Mouse (Mus musculus): ENCODE measurements around the gene U2af1l4. TPM values are rescaled to one million over a fixed set of nuclear protein-coding genes. Genes with fewer than 3 reads are reported as not detected.

Gene U2af1l4
- polyA plus RNA-seq, 1 experiment from 2014 or later: 90.7 TPM

GRCm38 (mm10) chr7:30590927-30591604 lies 28.0 kb downstream of the U2af1l4 start:
- peaks cover 6% of the 10 kb centered on the region; the same call in 1 of the 2 replicates for H3K36me3 ChIP-seq (ENCODE audit: control insufficient read depth, insufficient read depth, low read length)
- no peak overlapping the region for H3K4me2 ChIP-seq
- no peak for ATAC-seq (ENCODE audit: low FRiP score)
- no peaks in the 10 kb centered on the region for H3K9me3 ChIP-seq (ENCODE audit: control insufficient read depth, low read length)
- no peaks in the 10 kb centered on the region for H3K27me3 ChIP-seq (ENCODE audit: control insufficient read depth, insufficient read depth, low read length)
- no peak overlapping the region for H3K9ac ChIP-seq (ENCODE audit: low read length)
- DNase-seq (ENCODE audit: low spot score, missing footprints): no peak
- WGBS: 87% methylated on average over 9 of the region's 9 CpGs
- H3K4me1 ChIP-seq (ENCODE audit: control insufficient read depth, insufficient read depth, low read length): peaks cover 17% of the 10 kb centered on the region
- no peak overlapping the region for H3K27ac ChIP-seq (ENCODE audit: low read depth, low read length)
- no peak overlapping the region for H3K4me3 ChIP-seq (ENCODE audit: low read depth, low read length)

GRCm38 (mm10) chr7:30591605-30591951 lies 28.5 kb downstream of the U2af1l4 start:
- no peak overlapping the region for H3K4me2 ChIP-seq
- no peak overlapping the region for H3K4me3 ChIP-seq (ENCODE audit: low read depth, low read length)
- DNase-seq (ENCODE audit: low spot score, missing footprints) (no peak), ATAC-seq (ENCODE audit: low FRiP score) (no peak)
- H3K27ac ChIP-seq (ENCODE audit: low read depth, low read length): no peak overlapping the region
- peaks cover 1% of the 10 kb centered on the region; the same call in 1 of the 2 replicates for H3K36me3 ChIP-seq (ENCODE audit: control insufficient read depth, insufficient read depth, low read length)
- 39% methylated on average over 4 of the region's 4 CpGs for WGBS
- H3K4me1 ChIP-seq (ENCODE audit: control insufficient read depth, insufficient read depth, low read length): peaks cover 17% of the 10 kb centered on the region
- no peak overlapping the region for H3K9ac ChIP-seq (ENCODE audit: low read length)
- no peaks in the 10 kb centered on the region for H3K27me3 ChIP-seq (ENCODE audit: control insufficient read depth, insufficient read depth, low read length)
- H3K9me3 ChIP-seq (ENCODE audit: control insufficient read depth, low read length): no peaks in the 10 kb centered on the region

DNA sequence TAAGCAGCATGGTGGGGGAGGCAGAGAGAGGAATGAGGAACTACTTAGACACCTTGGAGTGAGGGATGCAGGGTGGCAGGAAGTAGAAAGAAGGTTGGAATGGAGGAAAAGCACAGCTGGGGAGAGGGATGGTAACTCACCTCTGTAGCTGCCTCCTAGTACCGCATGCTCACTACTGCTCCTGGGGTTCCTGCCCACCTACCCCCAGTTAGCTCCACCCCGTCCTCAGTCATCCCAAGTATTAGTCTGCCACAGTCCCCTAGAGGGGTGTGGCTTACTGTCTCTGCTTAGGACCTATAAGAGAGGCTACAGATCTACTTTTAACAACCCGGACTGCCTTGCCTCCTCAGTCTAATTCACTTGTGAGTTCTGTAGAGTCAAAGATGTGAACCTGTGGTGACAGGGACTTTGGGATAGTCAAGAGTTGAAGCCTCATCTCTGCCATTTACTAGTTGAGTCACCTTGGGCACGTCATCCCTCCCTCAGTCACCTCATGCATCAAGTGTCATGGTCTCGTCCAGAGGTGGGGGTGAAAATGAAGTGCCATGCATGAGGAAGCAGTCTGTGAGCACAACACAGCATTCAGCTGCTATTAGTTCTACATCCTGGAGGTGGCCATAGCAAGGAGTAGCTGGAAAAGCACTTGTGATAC lies 29.8 kb downstream of the U2af1l4 start:
- H3K4me3 ChIP-seq (ENCODE audit: low read depth, low read length): no peak overlapping the region
- H3K9me3 ChIP-seq (ENCODE audit: control insufficient read depth, low read length): no peaks in the 10 kb centered on the region
- H3K27ac ChIP-seq (ENCODE audit: low read depth, low read length): no peak overlapping the region
- no peaks in the 10 kb centered on the region for H3K36me3 ChIP-seq (ENCODE audit: control insufficient read depth, insufficient read depth, low read length)
- H3K27me3 ChIP-seq (ENCODE audit: control insufficient read depth, insufficient read depth, low read length): no peaks in the 10 kb centered on the region
- H3K9ac ChIP-seq (ENCODE audit: low read length): no peak overlapping the region
- 65% methylated on average over 5 of the region's 5 CpGs for WGBS
- H3K4me1 ChIP-seq (ENCODE audit: control insufficient read depth, insufficient read depth, low read length): peaks cover 5% of the 10 kb centered on the region; the same call in 1 of the 2 replicates
- no peak overlapping the region for H3K4me2 ChIP-seq
- DNase-seq (ENCODE audit: low spot score, missing footprints) (peak; percentile 62), ATAC-seq (ENCODE audit: low FRiP score) (no peak)

DNA sequence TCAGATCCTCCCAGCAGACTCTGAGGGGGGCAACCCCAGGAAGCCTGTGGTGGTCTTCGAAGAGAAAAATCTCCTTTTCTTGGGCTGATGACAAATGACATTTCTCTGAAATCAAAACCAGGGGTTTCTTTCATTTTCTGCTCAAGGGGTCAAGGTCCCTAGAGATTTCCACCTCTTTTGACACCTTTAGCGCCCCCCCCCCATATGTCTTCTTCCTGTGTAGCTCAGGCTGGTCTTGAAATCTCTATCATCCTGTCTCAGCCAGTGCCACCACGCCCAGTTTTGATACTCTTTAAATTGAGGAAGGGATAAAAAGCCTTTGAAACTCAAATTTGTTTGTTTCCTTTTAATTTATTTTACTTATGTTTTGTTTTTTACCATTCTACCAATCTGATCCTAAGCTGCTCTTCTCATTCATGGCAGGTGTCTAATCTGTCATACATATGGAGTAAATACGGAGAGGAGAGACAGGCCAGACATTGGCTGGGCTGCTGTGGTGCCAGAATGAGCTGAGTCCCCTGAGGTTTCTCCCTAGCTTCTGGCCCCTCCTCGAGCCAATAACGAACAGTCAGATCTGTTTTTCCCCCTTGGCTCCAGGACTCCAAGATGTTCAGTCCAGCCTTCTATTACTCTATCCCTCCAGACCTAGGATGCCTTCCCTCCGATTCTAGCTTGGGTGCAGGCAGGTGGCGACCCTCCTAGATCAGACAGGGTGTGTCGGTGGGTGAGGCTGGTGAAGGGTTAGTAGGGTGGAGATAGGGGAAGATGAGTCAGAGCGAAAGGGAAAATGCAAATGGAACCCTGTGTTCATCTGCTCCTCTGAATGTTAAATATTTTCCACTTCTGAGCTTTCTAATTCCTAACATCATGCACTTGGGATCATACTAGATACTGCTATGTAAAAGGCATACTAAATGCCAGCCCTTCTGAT lies 30.7 kb downstream of the U2af1l4 start:
- WGBS: 79% methylated on average over 10 of the region's 10 CpGs
- H3K36me3 ChIP-seq (ENCODE audit: control insufficient read depth, insufficient read depth, low read length): no peaks in the 10 kb centered on the region
- ATAC-seq (ENCODE audit: low FRiP score) (no peak), DNase-seq (ENCODE audit: low spot score, missing footprints) (peak; percentile 26)
- peaks cover 5% of the 10 kb centered on the region; the same call in 1 of the 2 replicates for H3K4me1 ChIP-seq (ENCODE audit: control insufficient read depth, insufficient read depth, low read length)
- no peak overlapping the region for H3K9ac ChIP-seq (ENCODE audit: low read length)
- H3K27me3 ChIP-seq (ENCODE audit: control insufficient read depth, insufficient read depth, low read length): no peaks in the 10 kb centered on the region
- no peaks in the 10 kb centered on the region for H3K9me3 ChIP-seq (ENCODE audit: control insufficient read depth, low read length)
- H3K4me3 ChIP-seq (ENCODE audit: low read depth, low read length): no peak overlapping the region
- H3K27ac ChIP-seq (ENCODE audit: low read depth, low read length): no peak overlapping the region
- H3K4me2 ChIP-seq: no peak overlapping the region

- 73% methylated on average over 4 of the region's 4 CpGs for WGBS
- Histone ChIP-seq H3K9me3 (ENCODE audit: control insufficient read depth, low read length) (no peaks in the 10 kb centered on the region), H3K9ac (ENCODE audit: low read length) (no peak overlapping the region), H3K27ac (ENCODE audit: low read depth, low read length) (no peak overlapping the region), H3K4me1 (ENCODE audit: control insufficient read depth, insufficient read depth, low read length) (peaks cover 5% of the 10 kb centered on the region; the same call in 1 of the 2 replicates), H3K4me2 (no peak overlapping the region), H3K36me3 (ENCODE audit: control insufficient read depth, insufficient read depth, low read length) (no peaks in the 10 kb centered on the region), H3K4me3 (ENCODE audit: low read depth, low read length) (no peak overlapping the region), H3K27me3 (ENCODE audit: control insufficient read depth, insufficient read depth, low read length) (no peaks in the 10 kb centered on the region)
- no peak for ATAC-seq (ENCODE audit: low FRiP score)
- peak; percentile 12 for DNase-seq (ENCODE audit: low spot score, missing footprints)
Observed at GRCm38 (mm10) chr7:30594510-30595024, 31.5 kb downstream of the U2af1l4 start.

GRCm38 (mm10) chr7:30596093-30596492 lies 33.0 kb downstream of the U2af1l4 start:
- H3K4me1 ChIP-seq (ENCODE audit: control insufficient read depth, insufficient read depth, low read length): no peaks in the 10 kb centered on the region
- H3K27ac ChIP-seq (ENCODE audit: low read depth, low read length): no peak overlapping the region
- H3K4me2 ChIP-seq: no peak overlapping the region
- no peaks in the 10 kb centered on the region for H3K9me3 ChIP-seq (ENCODE audit: control insufficient read depth, low read length)
- no peaks in the 10 kb centered on the region for H3K27me3 ChIP-seq (ENCODE audit: control insufficient read depth, insufficient read depth, low read length)
- DNase-seq (ENCODE audit: low spot score, missing footprints) (no peak), ATAC-seq (ENCODE audit: low FRiP score) (no peak)
- no peak overlapping the region for H3K9ac ChIP-seq (ENCODE audit: low read length)
- WGBS: 85% methylated on average over 5 of the region's 5 CpGs
- no peak overlapping the region for H3K4me3 ChIP-seq (ENCODE audit: low read depth, low read length)
- no peaks in the 10 kb centered on the region for H3K36me3 ChIP-seq (ENCODE audit: control insufficient read depth, insufficient read depth, low read length)

DNA sequence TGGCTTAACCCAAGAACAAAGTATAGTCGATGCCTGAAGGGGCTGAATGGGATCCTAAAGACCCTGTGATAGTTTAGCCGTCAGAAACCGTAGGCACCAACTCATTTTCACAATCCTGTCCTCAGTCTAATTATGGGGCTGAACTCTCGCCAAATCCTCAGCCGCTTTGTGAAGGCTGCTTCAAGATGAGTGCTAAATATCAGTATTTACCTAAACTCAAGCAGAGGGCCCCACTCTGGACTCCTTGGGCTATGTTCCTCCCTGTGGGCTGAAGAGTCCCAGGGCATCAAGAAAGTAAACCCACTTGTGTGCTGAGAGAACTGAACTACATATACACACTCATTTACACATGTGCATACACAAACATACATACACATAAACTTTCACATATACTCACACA lies 33.7 kb downstream of the U2af1l4 start:
- Histone ChIP-seq H3K9me3 (ENCODE audit: control insufficient read depth, low read length) (no peaks in the 10 kb centered on the region), H3K4me1 (ENCODE audit: control insufficient read depth, insufficient read depth, low read length) (no peaks in the 10 kb centered on the region), H3K27ac (ENCODE audit: low read depth, low read length) (no peak overlapping the region), H3K9ac (ENCODE audit: low read length) (no peak overlapping the region), H3K27me3 (ENCODE audit: control insufficient read depth, insufficient read depth, low read length) (no peaks in the 10 kb centered on the region), H3K4me2 (no peak overlapping the region), H3K4me3 (ENCODE audit: low read depth, low read length) (no peak overlapping the region), H3K36me3 (ENCODE audit: control insufficient read depth, insufficient read depth, low read length) (no peaks in the 10 kb centered on the region)
- no peak for ATAC-seq (ENCODE audit: low FRiP score)
- 80% methylated on average over 5 of the region's 5 CpGs for WGBS
- DNase-seq (ENCODE audit: low spot score, missing footprints): peak; percentile 26

GRCm38 (mm10) chr7:30598786-30599185 lies 35.7 kb downstream of the U2af1l4 start, which contains the start of gene Zbtb32:
TSS of gene Zbtb32 (minus strand) at chr7:30598909.
- H3K4me1 ChIP-seq (ENCODE audit: control insufficient read depth, insufficient read depth, low read length): no peaks in the 10 kb centered on the region
- no peaks in the 10 kb centered on the region for H3K27me3 ChIP-seq (ENCODE audit: control insufficient read depth, insufficient read depth, low read length)
- H3K4me3 ChIP-seq (ENCODE audit: low read depth, low read length): no peak within 1 kb of the TSS
- 94% methylated on average over 12 of the region's 12 CpGs for WGBS
- DNase-seq (ENCODE audit: low spot score, missing footprints): peak; percentile 39
- H3K9ac ChIP-seq (ENCODE audit: low read length): no peak within 1 kb of the TSS
- H3K4me2 ChIP-seq: peak within 1 kb of the TSS; percentile 9; the same call in 1 of the 2 replicates
- no peak within 1 kb of the TSS for H3K27ac ChIP-seq (ENCODE audit: low read depth, low read length)
- no peak for ATAC-seq (ENCODE audit: low FRiP score)
- no peaks in the 10 kb centered on the region for H3K36me3 ChIP-seq (ENCODE audit: control insufficient read depth, insufficient read depth, low read length)
- H3K9me3 ChIP-seq (ENCODE audit: control insufficient read depth, low read length): no peaks in the 10 kb centered on the region

Measured in midbrain, embryonic 11.5 days (tissue).